Mouse (Mus musculus): ENCODE measurements around the gene Ssmem1. TPM values are rescaled to one million over a fixed set of nuclear protein-coding genes. Genes with fewer than 3 reads are reported as not detected.

Gene Ssmem1
- polyA plus RNA-seq, 1 experiment from 2014 or later = 0.17 TPM

DNA sequence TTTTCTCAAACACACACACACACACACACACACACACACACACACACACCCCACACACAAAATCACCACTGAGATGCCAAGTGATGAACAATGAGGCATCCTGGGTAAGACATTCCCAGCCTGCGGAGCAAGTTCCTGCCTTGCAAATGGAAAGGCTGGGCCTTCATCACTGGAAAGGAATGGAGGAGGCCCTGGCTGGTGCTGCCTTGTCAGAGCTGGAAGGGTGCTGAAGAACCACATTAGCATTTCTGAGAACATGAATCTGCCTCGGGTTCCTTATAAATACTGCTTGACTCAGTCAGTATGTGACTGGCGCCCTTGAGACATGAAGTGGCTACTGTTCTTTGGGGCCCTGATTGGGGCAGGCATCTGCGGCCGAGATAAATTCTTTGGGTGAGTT lies 58.4 kb downstream of the Ssmem1 start, which contains the start of gene Cpa4:
TSS of gene Cpa4 (plus strand) at position 301 of the 400 bp plus-strand sequence.
- H3K27me3 ChIP-seq (ENCODE audit: control insufficient read depth, insufficient read depth, low read length) = no peaks in the 10 kb centered on the region
- 76% methylated on average over 5 of the region's 5 CpGs for WGBS
- H3K9me3 ChIP-seq (ENCODE audit: control insufficient read depth, low read length) = no peaks in the 10 kb centered on the region
- H3K4me2 ChIP-seq (ENCODE audit: low read depth, severe bottlenecking) = no peak within 1 kb of the TSS
- ATAC-seq (ENCODE audit: insufficient number of reproducible peaks, low FRiP score, low TSS enrichment, low read depth) (no peak), DNase-seq (ENCODE audit: low spot score) (no peak)
- H3K36me3 ChIP-seq (ENCODE audit: control insufficient read depth, insufficient read depth, low read length) = peaks cover 2% of the 10 kb centered on the region; the same call in 1 of the 2 replicates
- no peak within 1 kb of the TSS for H3K27ac ChIP-seq (replicated peaks; ENCODE audit: low read depth, low read length)
- H3K4me1 ChIP-seq (ENCODE audit: control insufficient read depth, insufficient read depth, low read length) = peaks cover 3% of the 10 kb centered on the region; the same call in 1 of the 2 replicates
- H3K4me3 ChIP-seq (ENCODE audit: low read depth, low read length) = no peak within 1 kb of the TSS
- no peak within 1 kb of the TSS for H3K9ac ChIP-seq (ENCODE audit: low read length)

DNA sequence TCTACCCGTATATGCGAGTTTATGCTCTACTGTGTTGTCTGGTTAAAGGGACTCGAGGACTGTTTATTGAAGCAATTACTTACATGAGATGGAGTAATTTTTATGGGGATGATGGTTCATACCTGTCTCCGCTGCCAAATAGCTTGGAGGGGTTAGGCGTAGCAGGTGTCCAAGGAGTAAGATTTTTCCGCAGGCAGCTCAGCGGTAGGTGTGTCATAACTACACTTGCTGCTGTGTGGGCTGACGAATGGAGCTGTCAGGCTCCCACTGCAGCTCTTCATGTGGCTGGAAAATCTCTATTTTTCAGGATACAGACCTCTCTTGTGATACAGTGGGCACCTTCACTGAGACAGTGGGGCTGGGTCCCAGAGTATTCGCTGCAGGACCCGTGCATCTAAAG lies 59.7 kb downstream of the Ssmem1 start:
- H3K9ac ChIP-seq (ENCODE audit: low read length) = no peak overlapping the region
- no peak overlapping the region for H3K27ac ChIP-seq (replicated peaks; ENCODE audit: low read depth, low read length)
- H3K4me2 ChIP-seq (ENCODE audit: low read depth, severe bottlenecking) = no peak overlapping the region
- no peaks in the 10 kb centered on the region for H3K27me3 ChIP-seq (ENCODE audit: control insufficient read depth, insufficient read depth, low read length)
- H3K4me1 ChIP-seq (ENCODE audit: control insufficient read depth, insufficient read depth, low read length) = peaks cover 4% of the 10 kb centered on the region; the same call in 1 of the 2 replicates
- ATAC-seq (ENCODE audit: insufficient number of reproducible peaks, low FRiP score, low TSS enrichment, low read depth) (no peak), DNase-seq (ENCODE audit: low spot score) (no peak)
- H3K4me3 ChIP-seq (ENCODE audit: low read depth, low read length) = no peak overlapping the region
- WGBS = 86% methylated on average over 10 of the region's 10 CpGs
- no peaks in the 10 kb centered on the region for H3K9me3 ChIP-seq (ENCODE audit: control insufficient read depth, low read length)
- no peaks in the 10 kb centered on the region; the same call in 1 of the 2 replicates for H3K36me3 ChIP-seq (ENCODE audit: control insufficient read depth, insufficient read depth, low read length)

Other genes starting within 250 kb of the Ssmem1 start
- gene Ube2h, start 205.3 kb upstream of the Ssmem1 start, polyA plus RNA-seq (2014; fragmentation: Nextera tagmentation; extraction: Ambion mirVana) = 48.7 and 49.3 TPM in 2 replicates
- gene Zc3hc1, start 118.8 kb upstream of the Ssmem1 start, polyA plus RNA-seq (2014; fragmentation: Nextera tagmentation; extraction: Ambion mirVana) = 87.8 and 93.7 TPM in 2 replicates
- gene Klhdc10, start 108.0 kb upstream of the Ssmem1 start, polyA plus RNA-seq (2014; fragmentation: Nextera tagmentation; extraction: Ambion mirVana) = 46.0 and 49.4 TPM in 2 replicates
- gene Tmem209, start 66 bp upstream of the Ssmem1 start, polyA plus RNA-seq (2014; fragmentation: Nextera tagmentation; extraction: Ambion mirVana) = 44.5 and 50.0 TPM in 2 replicates
- gene Cpa2, start 31.7 kb downstream of the Ssmem1 start, polyA plus RNA-seq (2014; fragmentation: Nextera tagmentation; extraction: Ambion mirVana) = 89.6 and 94.4 TPM in 2 replicates
- gene Cpa4, start 58.5 kb downstream of the Ssmem1 start, polyA plus RNA-seq (2014; fragmentation: Nextera tagmentation; extraction: Ambion mirVana) = 1.6 and 1.7 TPM in 2 replicates
- gene Cpa5, start 101.2 kb downstream of the Ssmem1 start, polyA plus RNA-seq (2014; fragmentation: Nextera tagmentation; extraction: Ambion mirVana) = 0.33 and 0.55 TPM in 2 replicates
- gene Cpa1, start 129.4 kb downstream of the Ssmem1 start, polyA plus RNA-seq (2014; fragmentation: Nextera tagmentation; extraction: Ambion mirVana) = 0.27 TPM in 1 of 2 replicates, not detected in the other
- 43.2 and 48.9 TPM in 2 replicates for gene Cep41, start 183.9 kb downstream of the Ssmem1 start, polyA plus RNA-seq (2014; fragmentation: Nextera tagmentation; extraction: Ambion mirVana)
- 2,834 and 2,987 TPM in 2 replicates for gene Mest, start 213.7 kb downstream of the Ssmem1 start, polyA plus RNA-seq (2014; fragmentation: Nextera tagmentation; extraction: Ambion mirVana)

Measured in limb, embryonic 11.5 days (tissue).